Mouse (Mus musculus): ENCODE results near the gene Dars2. TPM values are rescaled to one million over a fixed set of nuclear protein-coding genes. Genes with fewer than 3 reads are reported as not detected.

The Dars2 gene
- polyA plus RNA-seq, 1 experiment from 2014 or later: 35.2 TPM

GRCm38 (mm10) chr1:161008038-161008437 lies 62.4 kb downstream of the Dars2 start:
- Histone ChIP-seq H3K4me2 (replicated peaks) (no peak overlapping the region), H3K27ac (no peak overlapping the region), H3K9me3 (no peaks in the 10 kb centered on the region), H3K4me1 (no peaks in the 10 kb centered on the region), H3K4me3 (no peak overlapping the region), H3K36me3 (peaks cover 19% of the 10 kb centered on the region; the same call in 1 of the 2 replicates), H3K27me3 (no peaks in the 10 kb centered on the region), H3K9ac (no peak overlapping the region)
- WGBS: 90% methylated on average over 2 of the region's 2 CpGs
- ATAC-seq (ENCODE audit: insufficient number of reproducible peaks, insufficient read depth, low FRiP score, low TSS enrichment): no peak

DNA sequence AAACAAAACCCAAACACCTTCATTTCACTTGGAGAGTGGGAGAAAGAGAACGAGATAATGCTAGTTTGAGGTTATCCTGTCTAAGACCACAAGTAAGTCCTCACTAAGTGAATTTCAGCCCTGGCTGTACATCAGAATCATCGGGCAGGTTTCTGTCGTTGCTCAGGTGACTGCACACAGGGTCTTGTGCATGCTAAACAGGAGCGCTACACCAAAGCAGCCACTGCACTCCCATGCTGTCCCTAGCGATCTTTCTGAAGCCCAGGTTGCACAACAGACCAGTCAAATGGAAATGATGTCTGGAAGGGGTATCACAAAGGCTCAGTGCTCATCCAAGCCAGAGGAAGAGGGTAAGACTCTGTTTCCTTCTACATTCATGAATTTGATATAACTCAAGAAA lies 64.0 kb downstream of the Dars2 start:
- no peak overlapping the region for H3K4me3 ChIP-seq
- H3K27me3 ChIP-seq: no peaks in the 10 kb centered on the region
- H3K9me3 ChIP-seq: no peaks in the 10 kb centered on the region
- H3K9ac ChIP-seq: no peak overlapping the region
- ATAC-seq (ENCODE audit: insufficient number of reproducible peaks, insufficient read depth, low FRiP score, low TSS enrichment): no peak
- peaks cover 13% of the 10 kb centered on the region; the same call in 1 of the 2 replicates for H3K36me3 ChIP-seq
- no peak overlapping the region for H3K27ac ChIP-seq
- WGBS: 85% methylated on average over 5 of the region's 5 CpGs
- no peak overlapping the region for H3K4me2 ChIP-seq (replicated peaks)
- no peaks in the 10 kb centered on the region for H3K4me1 ChIP-seq

GRCm38 (mm10) chr1:161005526-161005925 lies 64.9 kb downstream of the Dars2 start:
- H3K27ac ChIP-seq: no peak overlapping the region
- WGBS: 60% methylated on average over 3 of the region's 3 CpGs
- ATAC-seq (ENCODE audit: insufficient number of reproducible peaks, insufficient read depth, low FRiP score, low TSS enrichment): no peak

GRCm38 (mm10) chr1:161004942-161005341 lies 65.5 kb downstream of the Dars2 start:
- Histone ChIP-seq H3K36me3 (peaks cover 11% of the 10 kb centered on the region; the same call in 1 of the 2 replicates), H3K4me3 (no peak overlapping the region), H3K4me1 (no peaks in the 10 kb centered on the region), H3K27me3 (no peaks in the 10 kb centered on the region), H3K27ac (no peak overlapping the region), H3K9ac (no peak overlapping the region), H3K4me2 (replicated peaks) (no peak overlapping the region), H3K9me3 (no peaks in the 10 kb centered on the region)
- ATAC-seq (ENCODE audit: insufficient number of reproducible peaks, insufficient read depth, low FRiP score, low TSS enrichment): no peak
- WGBS: 66% methylated on average over 4 of the region's 4 CpGs

More at GRCm38 (mm10) chr1:161005526-161005925, 64.9 kb downstream of the Dars2 start:
- Histone ChIP-seq H3K36me3 (peaks cover 11% of the 10 kb centered on the region; the same call in 1 of the 2 replicates), H3K4me3 (no peak overlapping the region), H3K9me3 (no peaks in the 10 kb centered on the region), H3K4me2 (replicated peaks) (no peak overlapping the region), H3K9ac (no peak overlapping the region), H3K4me1 (no peaks in the 10 kb centered on the region), H3K27me3 (no peaks in the 10 kb centered on the region)

GRCm38 (mm10) chr1:160993851-160994250 lies 76.6 kb downstream of the Dars2 start:
- H3K9ac ChIP-seq: no peak overlapping the region
- H3K36me3 ChIP-seq: no peaks in the 10 kb centered on the region
- no peak overlapping the region for H3K27ac ChIP-seq
- no peaks in the 10 kb centered on the region for H3K4me1 ChIP-seq
- ATAC-seq (ENCODE audit: insufficient number of reproducible peaks, insufficient read depth, low FRiP score, low TSS enrichment): no peak
- H3K9me3 ChIP-seq: no peaks in the 10 kb centered on the region
- 89% methylated on average over 6 of the region's 6 CpGs for WGBS
- no peak overlapping the region for H3K4me2 ChIP-seq (replicated peaks)
- H3K4me3 ChIP-seq: no peak overlapping the region
- no peaks in the 10 kb centered on the region for H3K27me3 ChIP-seq

Other genes with a start within 250 kb of the Dars2 start
- gene Rc3h1, start 164.2 kb downstream of the Dars2 start, polyA plus RNA-seq (2016; fragmentation: Nextera tagmentation; extraction: Ambion mirVana): 9.2 and 9.8 TPM in 2 replicates
- 2.9 TPM in 2 replicates for gene Serpinc1, start 92.1 kb downstream of the Dars2 start, polyA plus RNA-seq (2016; fragmentation: Nextera tagmentation; extraction: Ambion mirVana)
- gene Zbtb37, start 35.8 kb downstream of the Dars2 start, polyA plus RNA-seq (2016; fragmentation: Nextera tagmentation; extraction: Ambion mirVana): 8.9 and 9.4 TPM in 2 replicates
- gene Cenpl, start 55 bp upstream of the Dars2 start, polyA plus RNA-seq (2016; fragmentation: Nextera tagmentation; extraction: Ambion mirVana): 31.9 and 32.3 TPM in 2 replicates
- 18.8 and 22.0 TPM in 2 replicates for gene Klhl20, start 60.9 kb upstream of the Dars2 start, polyA plus RNA-seq (2016; fragmentation: Nextera tagmentation; extraction: Ambion mirVana)
- gene Ankrd45, start 72.0 kb upstream of the Dars2 start, polyA plus RNA-seq (2016; fragmentation: Nextera tagmentation; extraction: Ambion mirVana): 4.3 and 5.7 TPM in 2 replicates
- gene Tex50, start 88.7 kb upstream of the Dars2 start, polyA plus RNA-seq (2016; fragmentation: Nextera tagmentation; extraction: Ambion mirVana): 0.45 and 0.49 TPM in 2 replicates
- 427 and 464 TPM in 2 replicates for gene Prdx6, start 180.6 kb upstream of the Dars2 start, polyA plus RNA-seq (2016; fragmentation: Nextera tagmentation; extraction: Ambion mirVana)